Mouse (Mus musculus): ENCODE measurements around the gene D630045J12Rik. TPM values are rescaled to one million over a fixed set of nuclear protein-coding genes. Genes with fewer than 3 reads are reported as not detected.

Gene D630045J12Rik
- total RNA-seq, 4 experiments from 2014 or later = 30.8 to 38.5 (median 34.3) TPM

GRCm38 (mm10) chr6:38195306-38195705 is 58.5 kb downstream of the D630045J12Rik start:
- no peak for DNase-seq (ENCODE audit: low spot score in 2 of 2)

- no peak for DNase-seq (ENCODE audit: low spot score in 2 of 2)
These were observed 59.8 kb downstream of the D630045J12Rik start for GRCm38 (mm10) chr6:38194046-38194445.

GRCm38 (mm10) chr6:38192952-38193351 is 60.9 kb downstream of the D630045J12Rik start:
- no peak for DNase-seq (ENCODE audit: low spot score in 2 of 2)

- no peak for DNase-seq (ENCODE audit: low spot score in 2 of 2)
These were observed 67.4 kb downstream of the D630045J12Rik start for GRCm38 (mm10) chr6:38186312-38186950.

- no peak for DNase-seq (ENCODE audit: low spot score in 2 of 2)
These were observed 69.0 kb downstream of the D630045J12Rik start for GRCm38 (mm10) chr6:38184791-38185190.

GRCm38 (mm10) chr6:38181756-38182318 is 72.0 kb downstream of the D630045J12Rik start:
- no peak for DNase-seq (ENCODE audit: low spot score in 2 of 2)

- no peak for DNase-seq (ENCODE audit: low spot score in 2 of 2)
These were observed 73.1 kb downstream of the D630045J12Rik start for GRCm38 (mm10) chr6:38180669-38181068.

- no peak for DNase-seq (ENCODE audit: low spot score in 2 of 2)
These were observed 88.4 kb downstream of the D630045J12Rik start for GRCm38 (mm10) chr6:38165385-38165784.

- no peak for DNase-seq (ENCODE audit: low spot score in 2 of 2)
These were observed 89.1 kb downstream of the D630045J12Rik start for GRCm38 (mm10) chr6:38164705-38165104.

- DNase-seq (ENCODE audit: low spot score in 2 of 2) = no peak
These were observed 90.8 kb downstream of the D630045J12Rik start for GRCm38 (mm10) chr6:38162825-38163504.

GRCm38 (mm10) chr6:38160556-38160955 is 93.3 kb downstream of the D630045J12Rik start:
- no peak for DNase-seq (ENCODE audit: low spot score in 2 of 2)

- peak; percentile 74 to 90 for DNase-seq (ENCODE audit: low spot score in 2 of 2)
These were observed 93.7 kb downstream of the D630045J12Rik start for GRCm38 (mm10) chr6:38160102-38160501.

GRCm38 (mm10) chr6:38159576-38159975 is 94.2 kb downstream of the D630045J12Rik start:
- DNase-seq (ENCODE audit: low spot score in 2 of 2) = no peak

GRCm38 (mm10) chr6:38157925-38158324 is 95.9 kb downstream of the D630045J12Rik start:
- no peak for DNase-seq (ENCODE audit: low spot score in 2 of 2)

GRCm38 (mm10) chr6:38156204-38156603 is 97.6 kb downstream of the D630045J12Rik start:
- no peak for DNase-seq (ENCODE audit: low spot score in 2 of 2)

- no peak for DNase-seq (ENCODE audit: low spot score in 2 of 2)
These were observed 101.5 kb downstream of the D630045J12Rik start for GRCm38 (mm10) chr6:38152305-38152704.

- DNase-seq (ENCODE audit: low spot score in 2 of 2) = no peak
These were observed 104.3 kb downstream of the D630045J12Rik start for GRCm38 (mm10) chr6:38149483-38149882.

- no peak for DNase-seq (ENCODE audit: low spot score in 2 of 2)
These were observed 105.2 kb downstream of the D630045J12Rik start for GRCm38 (mm10) chr6:38148626-38149025.

- no peak for DNase-seq (ENCODE audit: low spot score in 2 of 2)
These were observed 106.5 kb downstream of the D630045J12Rik start for GRCm38 (mm10) chr6:38147301-38147700.

GRCm38 (mm10) chr6:38145463-38146065 is 108.2 kb downstream of the D630045J12Rik start:
- DNase-seq (ENCODE audit: low spot score in 2 of 2) = peak in 1 of 2 experiments; percentile 49

- no peak for DNase-seq (ENCODE audit: low spot score in 2 of 2)
These were observed 109.4 kb downstream of the D630045J12Rik start for GRCm38 (mm10) chr6:38144161-38144998.
